Mouse (Mus musculus) left cerebral cortex, adult 11 months (tissue): Measurements from ENCODE around the gene Lemd2.

Source experiments
- DNase-seq: peaks from one replicate; pipeline ENCODE4 v3.0.0; 2022; ENCODE audit warnings: low spot score

The Lemd2 gene

GRCm38 (mm10) chr17:27158439-27158838, 45.8 kb downstream of the Lemd2 start:
- no peak for DNase-seq

- no peak for DNase-seq
These were observed 48.5 kb downstream of the Lemd2 start for GRCm38 (mm10) chr17:27155752-27156151.

GRCm38 (mm10) chr17:27154881-27155280, 49.4 kb downstream of the Lemd2 start:
- DNase-seq, result no peak

- no peak for DNase-seq
These were observed 50.0 kb downstream of the Lemd2 start for GRCm38 (mm10) chr17:27154256-27154655.

- DNase-seq, result no peak
These were observed 50.5 kb downstream of the Lemd2 start for GRCm38 (mm10) chr17:27153773-27154193.

- no peak for DNase-seq
These were observed 51.1 kb downstream of the Lemd2 start for GRCm38 (mm10) chr17:27152976-27153723.

- no peak for DNase-seq
These were observed 52.9 kb downstream of the Lemd2 start for GRCm38 (mm10) chr17:27151411-27151810.

GRCm38 (mm10) chr17:27150871-27151270, 53.4 kb downstream of the Lemd2 start:
- no peak for DNase-seq

GRCm38 (mm10) chr17:27146323-27146923, 57.8 kb downstream of the Lemd2 start:
- DNase-seq, result no peak

- DNase-seq, result no peak
These were observed 60.1 kb downstream of the Lemd2 start for GRCm38 (mm10) chr17:27144152-27144551.

- DNase-seq, result no peak
These were observed 62.3 kb downstream of the Lemd2 start for GRCm38 (mm10) chr17:27141971-27142450.

GRCm38 (mm10) chr17:27140262-27140661, 64.0 kb downstream of the Lemd2 start:
- DNase-seq, result no peak
